Mouse (Mus musculus) olfactory bulb, adult 2 months (tissue): ENCODE results near the gene Zdhhc20.

Experiments used
- CTCF ChIP-seq: fragments of 200-500 bp; IDR thresholded peaks from 2 replicates; pipeline ENCODE4 v1.5.1; 2012; ENCODE audit warnings: low read depth, mild to moderate bottlenecking, low read length, moderate library complexity; ENCODE audit not compliant: insufficient read depth
- POLR2A ChIP-seq: fragments of 200-500 bp; IDR thresholded peaks from 2 replicates; pipeline ENCODE4 v1.6.1; 2012; ENCODE audit warnings: mild to moderate bottlenecking, low read depth, low read length, moderate library complexity; ENCODE audit not compliant: insufficient read depth

DNA sequence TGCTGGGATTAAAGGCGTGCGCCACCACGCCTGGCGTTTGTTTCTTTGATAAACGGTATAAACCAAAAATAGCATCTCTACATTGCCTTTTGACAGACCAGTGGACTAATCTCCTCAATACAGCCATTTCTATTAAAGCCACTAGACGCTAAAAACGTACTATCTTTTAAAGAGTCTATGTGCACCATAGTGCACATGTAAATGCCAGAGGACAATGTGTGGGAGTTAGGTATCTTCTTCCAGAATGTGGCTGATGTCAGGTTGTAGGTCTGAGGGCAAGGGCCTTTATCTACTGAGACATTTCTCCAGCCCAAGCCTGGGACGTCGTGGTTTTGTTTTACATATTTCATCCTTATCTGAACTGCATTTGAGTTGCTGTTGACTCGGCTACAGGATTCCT lies 54.9 kb downstream of the Zdhhc20 start:
- TF ChIP-seq CTCF (no peak), POLR2A (no peak)
